Mouse (Mus musculus) thymus, adult 2 months (tissue): ENCODE measurements at regions not wholly inside any gene's neighbourhood (a gene's known extent, or its start where the extent isn't known, plus 50 kb on each side); places are given as distances from the start of the nearest gene placed in this dataset.

Source experiments
- DNase-seq: peaks from one replicate; pipeline ENCODE4 v3.0.0; 2021
- H3K27ac ChIP-seq: fragments of 200-500 bp; 2 replicates; pipeline ENCODE4 v1.5.1; 2012; ENCODE audit warnings: low read length, control low read depth; ENCODE audit not compliant: control insufficient read depth, insufficient read depth
- H3K27me3 ChIP-seq: fragments of 200-500 bp; 2 replicates; pipeline ENCODE4 v1.6.1; 2012; ENCODE audit warnings: mild to moderate bottlenecking, low read length, moderate library complexity, mixed read lengths; ENCODE audit not compliant: control insufficient read depth, insufficient read depth
- H3K36me3 ChIP-seq: fragments of 200-500 bp; 2 replicates; pipeline ENCODE4 v1.6.1; 2012; ENCODE audit warnings: mild to moderate bottlenecking, low read length, moderate library complexity; ENCODE audit not compliant: control insufficient read depth, insufficient read depth
- H3K4me1 ChIP-seq: fragments of 200-500 bp; replicated peaks from 2 replicates; pipeline ENCODE4 v1.6.1; 2012; ENCODE audit warnings: low read length; ENCODE audit not compliant: control insufficient read depth, insufficient read depth
- H3K4me3 ChIP-seq: fragments of 200-500 bp; 2 replicates; pipeline ENCODE4 v1.5.1; 2012; ENCODE audit warnings: mild to moderate bottlenecking, low read length, control low read depth, moderate library complexity; ENCODE audit not compliant: control insufficient read depth, insufficient read depth
- CTCF ChIP-seq: fragments of 200-500 bp; IDR thresholded peaks from 2 replicates; pipeline ENCODE4 v1.5.1; 2012; ENCODE audit warnings: mild to moderate bottlenecking, control low read depth, low read length, moderate library complexity, borderline replicate concordance; ENCODE audit not compliant: control insufficient read depth, poor library complexity, insufficient read depth; ENCODE audit errors: extremely low read depth
- POLR2A ChIP-seq: fragments of 200-500 bp; IDR thresholded peaks from 2 replicates; pipeline ENCODE4 v1.6.1; 2012; ENCODE audit warnings: mild to moderate bottlenecking, low read length, control low read depth, moderate library complexity; ENCODE audit not compliant: control insufficient read depth, poor library complexity, insufficient read depth; ENCODE audit errors: extremely low read depth
- WGBS: fragments of 180-500 bp; shearing (Covaris S2); methylation state at CpG from one replicate; pipeline ENCODE4 v1.1.7; 2018; 5-methylcytosine and 5-hydroxymethylcytosine counted together

- DNase-seq, result no peak
- no peaks in the 10 kb centered on the region for H3K27me3 ChIP-seq
- WGBS, result 97% methylated on average over 4 of the region's 4 CpGs
- TF ChIP-seq POLR2A (no peak), CTCF (no peak)
- H3K4me3 ChIP-seq, result no peak overlapping the region
- peaks cover 13% of the 10 kb centered on the region for H3K4me1 ChIP-seq
- no peaks in the 10 kb centered on the region for H3K36me3 ChIP-seq
- H3K27ac ChIP-seq, result no peak overlapping the region
These were observed 406.4 kb downstream of the Sox9 start for GRCm38 (mm10) chr11:113188263-113188920.

- H3K36me3 ChIP-seq, result no peaks in the 10 kb centered on the region
- DNase-seq, result no peak
- H3K4me3 ChIP-seq, result no peak overlapping the region
- H3K27me3 ChIP-seq, result no peaks in the 10 kb centered on the region
- whole genome bisulfite sequencing, result 71% methylated on average over 6 of the region's 6 CpGs
- peaks cover 13% of the 10 kb centered on the region for H3K4me1 ChIP-seq
- no peak for TF ChIP-seq POLR2A
- no peak for TF ChIP-seq CTCF
- H3K27ac ChIP-seq, result no peak overlapping the region
These were observed 408.0 kb downstream of the Sox9 start for GRCm38 (mm10) chr11:113190006-113190405.

GRCm38 (mm10) chr11:113190520-113190919 is 408.5 kb downstream of the Sox9 start:
- no peaks in the 10 kb centered on the region for H3K36me3 ChIP-seq
- no peak overlapping the region for H3K27ac ChIP-seq
- H3K4me3 ChIP-seq, result no peak overlapping the region
- 29% methylated on average over 4 of the region's 4 CpGs for WGBS
- no peak for TF ChIP-seq POLR2A
- TF ChIP-seq CTCF, result no peak
- H3K27me3 ChIP-seq, result no peaks in the 10 kb centered on the region
- no peak for DNase-seq
- H3K4me1 ChIP-seq, result peaks cover 13% of the 10 kb centered on the region

GRCm38 (mm10) chr11:113191006-113191405 is 409.0 kb downstream of the Sox9 start:
- Histone ChIP-seq H3K27me3 (no peaks in the 10 kb centered on the region), H3K4me1 (peaks cover 13% of the 10 kb centered on the region), H3K36me3 (no peaks in the 10 kb centered on the region), H3K4me3 (no peak overlapping the region), H3K27ac (no peak overlapping the region)
- 80% methylated on average over 7 of the region's 7 CpGs for WGBS
- DNase-seq, result no peak
- no peak for TF ChIP-seq CTCF

- TF ChIP-seq CTCF (no peak), POLR2A (no peak)
- H3K4me1 ChIP-seq, result peaks cover 15% of the 10 kb centered on the region
- DNase-seq, result no peak
- H3K36me3 ChIP-seq, result no peaks in the 10 kb centered on the region
- H3K27me3 ChIP-seq, result no peaks in the 10 kb centered on the region
- H3K27ac ChIP-seq, result no peak overlapping the region
- WGBS, result 83% methylated on average over 22 of the region's 22 CpGs
- no peak overlapping the region for H3K4me3 ChIP-seq
These were observed 410.2 kb downstream of the Sox9 start for GRCm38 (mm10) chr11:113192086-113192856.

GRCm38 (mm10) chr11:113194144-113194827 is 412.3 kb downstream of the Sox9 start:
- Histone ChIP-seq H3K36me3 (no peaks in the 10 kb centered on the region), H3K4me3 (no peak overlapping the region), H3K27ac (no peak overlapping the region), H3K27me3 (no peaks in the 10 kb centered on the region), H3K4me1 (peaks cover 21% of the 10 kb centered on the region)
- WGBS, result 30% methylated on average over 15 of the region's 15 CpGs
- DNase-seq, result no peak
- no peak for TF ChIP-seq CTCF
